In the genomic region with DNA sequence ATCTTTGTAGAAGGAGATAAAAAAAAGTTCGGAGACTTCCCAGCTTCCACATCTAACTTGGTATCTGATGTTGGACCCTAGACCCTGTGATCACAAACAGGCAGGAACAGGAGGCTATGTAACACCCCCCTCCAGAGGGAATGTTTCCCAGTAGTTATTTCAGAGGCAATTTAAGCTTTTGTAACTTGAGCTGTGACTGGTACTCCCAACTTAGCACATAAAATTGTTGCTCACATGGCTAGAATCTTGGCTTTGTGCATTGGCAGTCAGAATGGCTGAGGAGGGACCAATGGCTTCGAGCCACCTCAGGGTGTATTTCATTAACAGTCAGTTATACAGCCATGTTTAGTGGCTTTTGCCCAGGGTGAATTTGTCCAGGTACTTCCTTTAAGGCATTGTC, we compare ENCODE assay signal across 13 mouse cellular contexts.
DNase-seq lines count a peak whose midpoint lies in the region; ATAC-seq lines count a peak whose summit lies in the region.
"Had no signal": no experiment of that assay in that cellular context is flagged by ENCODE, and none has a peak within 500 bp of the region (broad histone marks: within the 10 kb centered on the region; RNA-seq: fewer than 3 reads in every experiment).

No protein-coding gene starts in this region.

- no peak overlapping the region for H3K4me3 ChIP-seq in kidney, embryonic 14.5 days (ENCODE audit: low read length)
- H3K4me3 ChIP-seq in kidney, embryonic 16.5 days (ENCODE audit: low read length): no peak overlapping the region
- H3K4me3 ChIP-seq in embryonic facial prominence, embryonic 15.5 days (replicated peaks): no peak overlapping the region
- H3K4me3 ChIP-seq in limb, embryonic 12.5 days (replicated peaks): no peak overlapping the region
- no peak overlapping the region for H3K4me3 ChIP-seq in liver, embryonic 12.5 days
- H3K4me3 ChIP-seq: hindbrain, embryonic 13.5 days; liver, embryonic 13.5 days had no signal

- H3K36me3 ChIP-seq in kidney, embryonic 14.5 days (ENCODE audit: control insufficient read depth, insufficient read depth, low read length): no peaks in the 10 kb centered on the region
- H3K36me3 ChIP-seq in kidney, embryonic 16.5 days (ENCODE audit: insufficient read depth, low read length): no peaks in the 10 kb centered on the region
- no peaks in the 10 kb centered on the region for H3K36me3 ChIP-seq in embryonic facial prominence, embryonic 15.5 days
- H3K36me3 ChIP-seq in limb, embryonic 12.5 days: no peaks in the 10 kb centered on the region
- H3K36me3 ChIP-seq in liver, embryonic 12.5 days: no peaks in the 10 kb centered on the region
- H3K36me3 ChIP-seq: hindbrain, embryonic 13.5 days; liver, embryonic 13.5 days had no signal

- H3K4me1 ChIP-seq in kidney, embryonic 14.5 days (ENCODE audit: control insufficient read depth, insufficient read depth, low read length): no peaks in the 10 kb centered on the region
- H3K4me1 ChIP-seq in kidney, embryonic 16.5 days (ENCODE audit: insufficient read depth, low read length): 0 out of 2 replicates have a peak, but pooled peaks cover 3% of the 10 kb centered on the region
- 0 out of 2 replicates have a peak, but pooled peaks cover 11% of the 10 kb centered on the region for H3K4me1 ChIP-seq in embryonic facial prominence, embryonic 15.5 days
- H3K4me1 ChIP-seq in limb, embryonic 12.5 days (replicated peaks): peaks cover 19% of the 10 kb centered on the region
- no peaks in the 10 kb centered on the region for H3K4me1 ChIP-seq in liver, embryonic 12.5 days
- H3K4me1 ChIP-seq: hindbrain, embryonic 13.5 days; liver, embryonic 13.5 days had no signal

- no peak overlapping the region for H3K9ac ChIP-seq in kidney, embryonic 14.5 days (ENCODE audit: low read depth, low read length)
- H3K9ac ChIP-seq in kidney, embryonic 16.5 days (replicated peaks; ENCODE audit: low read length): no peak overlapping the region
- no peak overlapping the region for H3K9ac ChIP-seq in embryonic facial prominence, embryonic 15.5 days
- H3K9ac ChIP-seq in limb, embryonic 12.5 days (replicated peaks): no peak overlapping the region
- H3K9ac ChIP-seq in liver, embryonic 12.5 days: no peak overlapping the region
- H3K9ac ChIP-seq: hindbrain, embryonic 13.5 days; liver, embryonic 13.5 days had no signal

- H3K27me3 ChIP-seq in kidney, embryonic 14.5 days (ENCODE audit: control insufficient read depth, insufficient read depth, low read length): no peaks in the 10 kb centered on the region
- H3K27me3 ChIP-seq in kidney, embryonic 16.5 days (ENCODE audit: insufficient read depth, low read length): no peaks in the 10 kb centered on the region
- no peaks in the 10 kb centered on the region for H3K27me3 ChIP-seq in embryonic facial prominence, embryonic 15.5 days
- H3K27me3 ChIP-seq in limb, embryonic 12.5 days: no peaks in the 10 kb centered on the region
- no peaks in the 10 kb centered on the region for H3K27me3 ChIP-seq in liver, embryonic 12.5 days (replicated peaks)
- H3K27me3 ChIP-seq: hindbrain, embryonic 13.5 days; liver, embryonic 13.5 days had no signal

- peak; percentile 35 for DNase-seq in adrenal gland, postnatal 14 days
- no peak for DNase-seq in adrenal gland, adult 8-10 months
- DNase-seq in thymus, postnatal 25 days: no peak
- DNase-seq: kidney, adult 9 months; liver, embryonic 13.5 days; lung, postnatal 36 days had no signal

- no peak overlapping the region for H3K27ac ChIP-seq in kidney, embryonic 14.5 days (ENCODE audit: low read depth, low read length)
- no peak overlapping the region for H3K27ac ChIP-seq in kidney, embryonic 16.5 days (ENCODE audit: low read length)
- no peak overlapping the region for H3K27ac ChIP-seq in embryonic facial prominence, embryonic 15.5 days (replicated peaks)
- peak overlapping the region; percentile 69 for H3K27ac ChIP-seq in limb, embryonic 12.5 days
- H3K27ac ChIP-seq in liver, embryonic 12.5 days: no peak overlapping the region
- H3K27ac ChIP-seq: hindbrain, embryonic 13.5 days; liver, embryonic 13.5 days had no signal

- peak; percentile 55; the same call in 1 of the 2 replicates for ATAC-seq in kidney, embryonic 14.5 days (ENCODE audit: low FRiP score, low TSS enrichment)
- no peak; the same call in 1 of the 2 replicates for ATAC-seq in kidney, embryonic 16.5 days (ENCODE audit: low FRiP score, low TSS enrichment)
- 0 out of 2 replicates have a peak, but pooled peaks have one; percentile 29 for ATAC-seq in embryonic facial prominence, embryonic 15.5 days (ENCODE audit: insufficient number of reproducible peaks, low FRiP score, low TSS enrichment, low read depth)
- 0 out of 2 replicates have a peak, but pooled peaks have one; percentile 53 for ATAC-seq in limb, embryonic 12.5 days (ENCODE audit: insufficient number of reproducible peaks, insufficient read depth, low FRiP score, low TSS enrichment, low read depth)
- no peak for ATAC-seq in liver, embryonic 12.5 days
- ATAC-seq: midbrain, embryonic 16.5 days had no signal

- H3K9me3 ChIP-seq in kidney, embryonic 14.5 days (ENCODE audit: control insufficient read depth, low read length): no peaks in the 10 kb centered on the region
- H3K9me3 ChIP-seq in kidney, embryonic 16.5 days (ENCODE audit: low read length): no peaks in the 10 kb centered on the region
- H3K9me3 ChIP-seq in embryonic facial prominence, embryonic 15.5 days (replicated peaks): no peaks in the 10 kb centered on the region
- no peaks in the 10 kb centered on the region for H3K9me3 ChIP-seq in limb, embryonic 12.5 days
- no peaks in the 10 kb centered on the region for H3K9me3 ChIP-seq in liver, embryonic 12.5 days (replicated peaks)
- H3K9me3 ChIP-seq: hindbrain, embryonic 13.5 days; liver, embryonic 13.5 days had no signal

- H3K4me2 ChIP-seq in kidney, embryonic 14.5 days (replicated peaks; ENCODE audit: low read depth, low read length): no peak overlapping the region
- H3K4me2 ChIP-seq in kidney, embryonic 16.5 days (replicated peaks; ENCODE audit: low read depth, low read length): no peak overlapping the region
- H3K4me2 ChIP-seq in embryonic facial prominence, embryonic 15.5 days (replicated peaks): no peak overlapping the region
- no peak overlapping the region for H3K4me2 ChIP-seq in limb, embryonic 12.5 days
- no peak overlapping the region for H3K4me2 ChIP-seq in liver, embryonic 12.5 days
- H3K4me2 ChIP-seq: hindbrain, embryonic 13.5 days; liver, embryonic 13.5 days had no signal

- 62% methylated on average over 2 of the region's 2 CpGs for WGBS in kidney, embryonic 14.5 days
- 48% methylated on average over 2 of the region's 2 CpGs for WGBS in kidney, embryonic 16.5 days
- WGBS in embryonic facial prominence, embryonic 15.5 days: 62% methylated on average over 2 of the region's 2 CpGs
- WGBS in limb, embryonic 12.5 days: 38% methylated on average over 2 of the region's 2 CpGs
- 54% methylated on average over 2 of the region's 2 CpGs for WGBS in liver, embryonic 12.5 days (ENCODE audit: insufficient replicate concordance)

Comparison
In these comparisons a context has a peak if more than half of its experiments do, and no peak if none do; other contexts are left out.
1. ATAC-seq: peak in kidney, embryonic 14.5 days (single experiment), embryonic facial prominence, embryonic 15.5 days (single experiment) and limb, embryonic 12.5 days (single experiment); none in kidney, embryonic 16.5 days (single experiment) and liver, embryonic 12.5 days (single experiment).